In genomic region chr17:68103346-68103745, GRCm38 (mm10) we compare ENCODE assay signal across 15 mouse cellular contexts.
DNase-seq lines count a peak whose midpoint lies in the region; ATAC-seq lines count a peak whose summit lies in the region.
"Had no signal": no experiment of that assay in that cellular context is flagged by ENCODE, and none has a peak within 500 bp of the region (broad histone marks: within the 10 kb centered on the region; RNA-seq: fewer than 3 reads in every experiment).

No protein-coding gene starts in this region.

- no peak overlapping the region for H3K4me3 ChIP-seq in midbrain, embryonic 11.5 days (ENCODE audit: low read depth, low read length)
- no peak overlapping the region for H3K4me3 ChIP-seq in forebrain, embryonic 13.5 days
- H3K4me3 ChIP-seq: embryonic facial prominence, embryonic 12.5 days had no signal

- no peaks in the 10 kb centered on the region for H3K9me3 ChIP-seq in midbrain, embryonic 11.5 days (ENCODE audit: control insufficient read depth, low read length)
- H3K9me3 ChIP-seq in forebrain, embryonic 13.5 days (replicated peaks), result no peaks in the 10 kb centered on the region
- H3K9me3 ChIP-seq: embryonic facial prominence, embryonic 12.5 days had no signal

- peak; percentile 16 for DNase-seq in gastrocnemius, postnatal 14 days
- no peak for DNase-seq in gastrocnemius, adult 18-20 months (ENCODE audit: low spot score)
- DNase-seq in heart, adult 9 months (ENCODE audit: low spot score in 2 of 2), result peak; percentile 75 to 81
- DNase-seq in kidney, adult 8-10 months, result peak; percentile 15 to 24
- peak; percentile 79 for DNase-seq in lung, postnatal 10 days
- no peak for DNase-seq in cerebellum, adult 11-12 months
- DNase-seq in midbrain, embryonic 11.5 days (ENCODE audit: low spot score, missing footprints), result no peak
- DNase-seq: layer of hippocampus, postnatal 36 days had no signal

- H3K9ac ChIP-seq in midbrain, embryonic 11.5 days (ENCODE audit: low read length), result no peak overlapping the region
- no peak overlapping the region for H3K9ac ChIP-seq in forebrain, embryonic 13.5 days
- H3K9ac ChIP-seq: embryonic facial prominence, embryonic 12.5 days; hindbrain, embryonic 14.5 days; liver, embryonic 14.5 days had no signal

- no peak overlapping the region for H3K4me2 ChIP-seq in midbrain, embryonic 11.5 days
- H3K4me2 ChIP-seq in forebrain, embryonic 13.5 days, result no peak overlapping the region
- H3K4me2 ChIP-seq: embryonic facial prominence, embryonic 12.5 days; hindbrain, embryonic 14.5 days had no signal

- ATAC-seq in midbrain, embryonic 11.5 days (ENCODE audit: low FRiP score), result no peak
- ATAC-seq in forebrain, embryonic 13.5 days, result no peak
- ATAC-seq: activated CD4-positive, CD25-positive, alpha-beta regulatory T cell, adult 4 months; midbrain, embryonic 16.5 days had no signal

- no peak overlapping the region for H3K27ac ChIP-seq in midbrain, embryonic 11.5 days (ENCODE audit: low read depth, low read length)
- no peak overlapping the region for H3K27ac ChIP-seq in forebrain, embryonic 13.5 days
- H3K27ac ChIP-seq: embryonic facial prominence, embryonic 12.5 days; hindbrain, embryonic 14.5 days; liver, embryonic 14.5 days had no signal

- H3K4me1 ChIP-seq in midbrain, embryonic 11.5 days (ENCODE audit: control insufficient read depth, insufficient read depth, low read length), result no peaks in the 10 kb centered on the region
- H3K4me1 ChIP-seq in forebrain, embryonic 13.5 days, result no peaks in the 10 kb centered on the region
- H3K4me1 ChIP-seq: embryonic facial prominence, embryonic 12.5 days had no signal

- intact Hi-C loops in gastrocnemius, postnatal 14 days (cut with DNase I; ENCODE audit: low total_unique reads), result no loop called here

- H3K27me3 ChIP-seq in midbrain, embryonic 11.5 days (ENCODE audit: control insufficient read depth, insufficient read depth, low read length), result no peaks in the 10 kb centered on the region
- no peaks in the 10 kb centered on the region for H3K27me3 ChIP-seq in forebrain, embryonic 13.5 days
- H3K27me3 ChIP-seq: embryonic facial prominence, embryonic 12.5 days had no signal

- no peaks in the 10 kb centered on the region for H3K36me3 ChIP-seq in midbrain, embryonic 11.5 days (ENCODE audit: control insufficient read depth, insufficient read depth, low read length)
- no peaks in the 10 kb centered on the region for H3K36me3 ChIP-seq in forebrain, embryonic 13.5 days (ENCODE audit: poor library complexity, severe bottlenecking)
- H3K36me3 ChIP-seq: embryonic facial prominence, embryonic 12.5 days; G1E had no signal

- 85% methylated on average over 6 of the region's 6 CpGs for WGBS in midbrain, embryonic 11.5 days
- WGBS in forebrain, embryonic 13.5 days, result 86% methylated on average over 6 of the region's 6 CpGs

Comparison
In these comparisons a context has a peak if more than half of its experiments do, and no peak if none do; other contexts are left out.
1. DNase-seq: peak in gastrocnemius, postnatal 14 days (single experiment), heart, adult 9 months (2 of 2), kidney, adult 8-10 months (2 of 2) and lung, postnatal 10 days (single experiment); none in gastrocnemius, adult 18-20 months (single experiment), cerebellum, adult 11-12 months (single experiment) and midbrain, embryonic 11.5 days (single experiment).